Mouse (Mus musculus): Measurements from ENCODE around the gene Fanca. TPM values are rescaled to one million over a fixed set of nuclear protein-coding genes. Genes with fewer than 3 reads are reported as not detected.

The Fanca gene
- polyA plus RNA-seq, 1 experiment from 2014 or later, result 36.7 TPM

DNA sequence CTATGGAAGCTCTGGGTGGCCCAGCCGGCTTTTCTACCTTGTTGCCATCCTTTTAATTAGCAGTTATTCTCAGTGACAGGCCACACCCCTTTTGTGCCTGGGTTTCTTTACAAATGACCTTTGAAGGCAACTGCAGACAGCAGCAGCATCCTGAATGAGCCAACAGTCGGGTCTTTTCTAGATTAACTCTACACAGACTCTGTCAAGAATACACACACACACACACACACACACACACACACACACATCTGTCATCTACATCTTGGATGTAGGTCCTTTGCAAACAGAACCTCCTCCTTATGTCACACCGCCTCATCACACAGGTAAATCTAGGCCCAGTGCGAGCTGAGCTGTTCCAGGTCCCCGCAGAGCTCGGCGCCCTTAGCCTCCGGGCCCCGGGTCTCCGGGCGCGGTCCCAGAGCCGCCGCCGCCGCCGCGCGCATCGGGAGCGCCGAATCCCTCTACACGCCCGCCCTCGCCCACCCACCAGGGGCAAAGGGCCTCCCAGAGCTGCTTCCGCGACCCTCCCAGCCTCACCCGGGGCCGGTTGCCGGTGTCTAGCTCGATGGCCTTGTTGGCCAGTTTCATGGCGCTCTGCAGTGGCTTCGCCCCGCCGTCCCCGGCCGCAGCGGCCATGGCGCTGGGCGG is 64.8 kb downstream of the Fanca start:
- H3K27me3 ChIP-seq (ENCODE audit: control insufficient read depth, insufficient read depth, low read length), result no peaks in the 10 kb centered on the region
- H3K9ac ChIP-seq (ENCODE audit: low read length), result peak overlapping the region; percentile 87
- DNase-seq (ENCODE audit: low spot score) (no peak), ATAC-seq (ENCODE audit: insufficient read depth, low FRiP score, low TSS enrichment) (peak; percentile 58)
- no peaks in the 10 kb centered on the region for H3K9me3 ChIP-seq (ENCODE audit: control insufficient read depth, low read length)
- WGBS, result under 1% methylated on average over 38 of the region's 40 CpGs
- peak overlapping the region; percentile 98 for H3K4me3 ChIP-seq (ENCODE audit: low read depth, low read length)
- H3K27ac ChIP-seq (ENCODE audit: low read depth, low read length), result peak overlapping the region; percentile 58
- peak overlapping the region; percentile 93 for H3K4me2 ChIP-seq (ENCODE audit: low read depth)
- peaks cover 18% of the 10 kb centered on the region for H3K4me1 ChIP-seq (ENCODE audit: control insufficient read depth, insufficient read depth, low read length)
- H3K36me3 ChIP-seq (ENCODE audit: control insufficient read depth, insufficient read depth, low read length), result peaks cover 8% of the 10 kb centered on the region

DNA sequence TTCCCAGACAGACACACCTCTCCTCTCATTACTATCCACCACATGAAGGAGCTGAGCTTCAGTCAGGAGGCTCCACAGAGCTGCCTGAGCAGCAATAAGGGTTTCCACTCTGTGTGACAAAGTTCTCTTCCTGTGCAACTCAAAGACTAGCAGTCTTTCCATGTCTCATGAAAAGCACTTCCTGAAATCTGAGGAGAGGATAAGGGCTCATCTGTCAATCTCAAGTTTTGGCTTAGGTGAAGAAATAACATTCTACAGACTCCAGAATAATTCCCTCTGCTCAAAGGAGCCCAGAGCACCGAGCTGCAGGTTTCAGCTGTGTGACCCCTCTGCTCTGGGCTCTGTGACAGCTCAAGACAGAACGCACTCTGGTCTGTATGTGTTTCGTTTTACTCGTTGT is 65.5 kb downstream of the Fanca start:
- WGBS, result 67% methylated on average over 4 of the region's 4 CpGs
- Histone ChIP-seq H3K4me1 (ENCODE audit: control insufficient read depth, insufficient read depth, low read length) (peaks cover 18% of the 10 kb centered on the region), H3K4me3 (ENCODE audit: low read depth, low read length) (peak overlapping the region; percentile 98), H3K9ac (ENCODE audit: low read length) (no peak overlapping the region), H3K27ac (ENCODE audit: low read depth, low read length) (no peak overlapping the region), H3K9me3 (ENCODE audit: control insufficient read depth, low read length) (no peaks in the 10 kb centered on the region), H3K27me3 (ENCODE audit: control insufficient read depth, insufficient read depth, low read length) (no peaks in the 10 kb centered on the region), H3K36me3 (ENCODE audit: control insufficient read depth, insufficient read depth, low read length) (peaks cover 10% of the 10 kb centered on the region), H3K4me2 (ENCODE audit: low read depth) (peak overlapping the region; percentile 93)
- DNase-seq (ENCODE audit: low spot score) (no peak), ATAC-seq (ENCODE audit: insufficient read depth, low FRiP score, low TSS enrichment) (no peak)

DNA sequence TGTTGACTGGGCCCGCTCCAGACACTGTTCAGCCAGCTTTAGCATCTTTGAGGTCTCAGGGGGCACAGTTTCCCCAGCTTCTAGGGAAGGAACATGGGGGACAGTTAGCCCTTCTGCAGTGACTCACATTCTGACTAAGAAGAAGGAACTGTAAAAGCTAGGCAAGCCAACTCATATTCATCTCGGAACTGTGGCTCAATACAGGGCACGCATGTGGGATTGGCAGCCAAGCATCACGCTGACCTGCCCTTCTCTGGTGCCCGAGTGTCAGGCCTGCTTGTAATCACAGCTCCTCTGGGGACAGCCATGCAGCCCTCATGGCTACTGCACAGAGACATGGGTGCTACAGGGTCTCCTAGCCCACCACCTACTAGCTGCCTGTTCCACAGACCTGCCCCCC is 67.4 kb downstream of the Fanca start:
- H3K4me3 ChIP-seq (ENCODE audit: low read depth, low read length), result no peak overlapping the region
- 94% methylated on average over 5 of the region's 5 CpGs for WGBS
- peaks cover 18% of the 10 kb centered on the region for H3K4me1 ChIP-seq (ENCODE audit: control insufficient read depth, insufficient read depth, low read length)
- DNase-seq (ENCODE audit: low spot score) (no peak), ATAC-seq (ENCODE audit: insufficient read depth, low FRiP score, low TSS enrichment) (no peak)
- H3K27ac ChIP-seq (ENCODE audit: low read depth, low read length), result no peak overlapping the region
- no peaks in the 10 kb centered on the region for H3K27me3 ChIP-seq (ENCODE audit: control insufficient read depth, insufficient read depth, low read length)
- H3K9ac ChIP-seq (ENCODE audit: low read length), result no peak overlapping the region
- H3K36me3 ChIP-seq (ENCODE audit: control insufficient read depth, insufficient read depth, low read length), result peaks cover 21% of the 10 kb centered on the region
- no peak overlapping the region for H3K4me2 ChIP-seq (ENCODE audit: low read depth)
- no peaks in the 10 kb centered on the region for H3K9me3 ChIP-seq (ENCODE audit: control insufficient read depth, low read length)

DNA sequence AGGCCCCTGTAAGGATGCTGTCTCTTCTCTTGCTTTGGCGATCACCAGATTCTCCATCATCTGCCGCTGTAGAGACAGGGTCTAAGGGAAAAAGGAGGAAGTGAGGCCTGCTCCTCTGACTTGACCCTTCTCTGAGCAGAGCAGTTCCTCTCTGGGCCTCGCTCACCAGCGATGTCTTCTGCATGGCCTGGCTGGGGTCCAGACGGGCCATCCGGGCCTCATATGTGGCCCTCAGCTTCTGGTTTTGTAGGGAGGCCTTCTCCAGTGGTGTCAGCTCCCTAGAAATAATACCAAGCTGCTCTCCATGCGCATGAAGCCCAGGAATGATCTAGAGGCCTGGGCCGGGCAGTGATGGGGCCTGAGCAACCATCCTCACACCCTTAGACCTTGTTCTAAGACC is 69.8 kb downstream of the Fanca start:
- H3K4me3 ChIP-seq (ENCODE audit: low read depth, low read length), result no peak overlapping the region
- ATAC-seq (ENCODE audit: insufficient read depth, low FRiP score, low TSS enrichment) (no peak), DNase-seq (ENCODE audit: low spot score) (no peak)
- no peaks in the 10 kb centered on the region for H3K27me3 ChIP-seq (ENCODE audit: control insufficient read depth, insufficient read depth, low read length)
- WGBS, result 94% methylated on average over 8 of the region's 8 CpGs
- peaks cover 26% of the 10 kb centered on the region for H3K36me3 ChIP-seq (ENCODE audit: control insufficient read depth, insufficient read depth, low read length)
- no peak overlapping the region for H3K27ac ChIP-seq (ENCODE audit: low read depth, low read length)
- no peak overlapping the region for H3K4me2 ChIP-seq (ENCODE audit: low read depth)
- H3K4me1 ChIP-seq (ENCODE audit: control insufficient read depth, insufficient read depth, low read length), result peaks cover 8% of the 10 kb centered on the region
- H3K9me3 ChIP-seq (ENCODE audit: control insufficient read depth, low read length), result no peaks in the 10 kb centered on the region
- H3K9ac ChIP-seq (ENCODE audit: low read length), result no peak overlapping the region

DNA sequence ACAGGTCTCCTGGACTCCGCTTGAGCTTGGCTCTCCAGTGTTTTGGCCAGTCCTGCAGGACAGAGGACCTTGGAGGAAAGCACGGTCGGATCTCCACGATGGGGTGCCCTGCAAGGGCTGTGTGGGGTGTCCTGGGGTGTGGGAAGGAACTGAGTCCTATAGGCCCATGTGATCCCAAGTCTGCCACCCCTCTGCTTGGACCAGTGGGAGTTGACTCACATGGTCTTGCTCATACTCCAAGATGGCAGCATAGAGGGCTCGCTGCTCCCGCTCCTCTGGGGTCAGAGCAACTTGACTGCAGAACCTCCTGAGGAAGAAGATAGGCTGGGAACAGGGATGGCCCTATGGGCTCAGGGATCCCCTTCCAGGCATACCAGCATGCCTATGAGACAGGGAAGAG is 70.6 kb downstream of the Fanca start:
- Histone ChIP-seq H3K27me3 (ENCODE audit: control insufficient read depth, insufficient read depth, low read length) (no peaks in the 10 kb centered on the region), H3K36me3 (ENCODE audit: control insufficient read depth, insufficient read depth, low read length) (peaks cover 28% of the 10 kb centered on the region), H3K9me3 (ENCODE audit: control insufficient read depth, low read length) (no peaks in the 10 kb centered on the region), H3K9ac (ENCODE audit: low read length) (no peak overlapping the region; the same call in 1 of the 2 replicates), H3K27ac (ENCODE audit: low read depth, low read length) (no peak overlapping the region), H3K4me1 (ENCODE audit: control insufficient read depth, insufficient read depth, low read length) (peaks cover 1% of the 10 kb centered on the region; the same call in 1 of the 2 replicates), H3K4me2 (ENCODE audit: low read depth) (no peak overlapping the region), H3K4me3 (ENCODE audit: low read depth, low read length) (no peak overlapping the region)
- no peak for ATAC-seq (ENCODE audit: insufficient read depth, low FRiP score, low TSS enrichment)
- DNase-seq (ENCODE audit: low spot score), result no peak
- WGBS, result 92% methylated on average over 6 of the region's 6 CpGs

DNA sequence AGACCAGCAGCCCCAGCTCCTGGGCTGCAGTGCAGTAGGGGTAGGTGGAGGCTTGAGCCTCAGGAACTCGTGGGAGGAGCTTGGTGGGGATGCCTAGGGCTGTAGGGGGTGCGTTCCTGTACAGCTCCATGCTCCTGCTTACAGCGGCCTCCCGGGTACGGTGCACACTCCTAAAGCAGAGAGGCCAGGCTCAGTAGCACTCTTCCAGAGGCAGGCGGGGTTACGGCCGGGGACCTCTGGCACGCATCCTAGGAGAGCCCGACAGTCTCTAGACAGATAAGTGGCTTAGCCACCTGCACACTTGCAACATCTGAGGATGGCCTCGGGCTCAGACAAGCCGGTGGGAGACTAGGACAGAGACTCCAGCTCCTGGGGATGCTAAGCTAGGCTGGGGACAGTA is 72.8 kb downstream of the Fanca start:
- H3K36me3 ChIP-seq (ENCODE audit: control insufficient read depth, insufficient read depth, low read length), result peaks cover 23% of the 10 kb centered on the region
- no peaks in the 10 kb centered on the region for H3K4me1 ChIP-seq (ENCODE audit: control insufficient read depth, insufficient read depth, low read length)
- no peaks in the 10 kb centered on the region for H3K9me3 ChIP-seq (ENCODE audit: control insufficient read depth, low read length)
- no peak overlapping the region for H3K9ac ChIP-seq (ENCODE audit: low read length)
- no peaks in the 10 kb centered on the region for H3K27me3 ChIP-seq (ENCODE audit: control insufficient read depth, insufficient read depth, low read length)
- no peak for DNase-seq (ENCODE audit: low spot score)
- no peak overlapping the region for H3K27ac ChIP-seq (ENCODE audit: low read depth, low read length)
- H3K4me2 ChIP-seq (ENCODE audit: low read depth), result no peak overlapping the region
- H3K4me3 ChIP-seq (ENCODE audit: low read depth, low read length), result no peak overlapping the region
- ATAC-seq (ENCODE audit: insufficient read depth, low FRiP score, low TSS enrichment), result no peak
- WGBS, result 92% methylated on average over 12 of the region's 12 CpGs

DNA sequence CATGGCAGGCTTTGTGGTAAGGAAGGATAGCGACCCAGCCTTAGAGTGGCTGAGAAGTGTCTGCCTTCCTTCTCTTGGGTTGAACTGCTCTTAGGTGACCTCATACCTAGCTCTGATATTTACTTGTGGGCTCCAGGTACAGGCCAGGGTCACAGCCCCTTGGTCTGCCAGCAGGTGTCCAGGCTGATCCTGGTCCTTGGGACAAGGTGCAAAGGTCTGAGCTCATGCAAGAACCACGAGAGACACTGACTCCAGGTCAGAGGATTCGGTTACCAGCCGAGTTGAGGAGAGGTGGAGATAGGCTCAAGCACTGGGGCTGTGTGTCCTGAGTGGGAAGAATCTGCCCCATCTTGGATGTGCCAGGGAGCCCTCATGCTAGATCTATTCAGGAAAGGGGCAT is 74.0 kb downstream of the Fanca start:
- no peak overlapping the region for H3K4me2 ChIP-seq (ENCODE audit: low read depth)
- DNase-seq (ENCODE audit: low spot score) (no peak), ATAC-seq (ENCODE audit: insufficient read depth, low FRiP score, low TSS enrichment) (no peak)
- H3K4me1 ChIP-seq (ENCODE audit: control insufficient read depth, insufficient read depth, low read length), result no peaks in the 10 kb centered on the region
- H3K36me3 ChIP-seq (ENCODE audit: control insufficient read depth, insufficient read depth, low read length), result peaks cover 22% of the 10 kb centered on the region
- H3K9ac ChIP-seq (ENCODE audit: low read length), result no peak overlapping the region
- no peaks in the 10 kb centered on the region for H3K9me3 ChIP-seq (ENCODE audit: control insufficient read depth, low read length)
- no peak overlapping the region for H3K4me3 ChIP-seq (ENCODE audit: low read depth, low read length)
- H3K27ac ChIP-seq (ENCODE audit: low read depth, low read length), result no peak overlapping the region
- no peaks in the 10 kb centered on the region for H3K27me3 ChIP-seq (ENCODE audit: control insufficient read depth, insufficient read depth, low read length)
- WGBS, result 91% methylated on average over 4 of the region's 4 CpGs

DNA sequence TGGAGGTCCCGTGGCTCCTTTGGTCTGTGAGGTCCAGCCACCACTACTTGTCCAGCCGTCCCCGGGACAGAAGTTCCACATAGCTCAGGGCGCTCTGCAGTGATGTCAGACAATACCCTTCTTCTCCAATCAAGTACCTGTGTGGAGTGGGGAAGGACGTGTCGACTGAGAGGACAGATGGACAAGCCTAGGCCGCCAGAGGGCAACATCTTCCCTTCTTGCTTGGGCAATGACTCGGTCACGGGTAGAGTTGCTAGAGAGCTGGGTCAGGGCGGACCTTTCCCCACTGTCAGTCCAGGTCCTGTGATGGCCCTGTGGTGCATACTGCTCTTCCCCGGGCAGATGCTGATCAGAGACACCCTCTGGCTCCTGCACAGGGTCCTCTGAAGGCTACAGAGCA is 75.3 kb downstream of the Fanca start:
- Histone ChIP-seq H3K4me3 (ENCODE audit: low read depth, low read length) (no peak overlapping the region), H3K9me3 (ENCODE audit: control insufficient read depth, low read length) (no peaks in the 10 kb centered on the region), H3K27me3 (ENCODE audit: control insufficient read depth, insufficient read depth, low read length) (no peaks in the 10 kb centered on the region), H3K27ac (ENCODE audit: low read depth, low read length) (no peak overlapping the region), H3K4me1 (ENCODE audit: control insufficient read depth, insufficient read depth, low read length) (no peaks in the 10 kb centered on the region), H3K36me3 (ENCODE audit: control insufficient read depth, insufficient read depth, low read length) (peaks cover 22% of the 10 kb centered on the region), H3K4me2 (ENCODE audit: low read depth) (no peak overlapping the region), H3K9ac (ENCODE audit: low read length) (no peak overlapping the region)
- WGBS, result 74% methylated on average over 11 of the region's 11 CpGs
- no peak for ATAC-seq (ENCODE audit: insufficient read depth, low FRiP score, low TSS enrichment)
- no peak for DNase-seq (ENCODE audit: low spot score)

DNA sequence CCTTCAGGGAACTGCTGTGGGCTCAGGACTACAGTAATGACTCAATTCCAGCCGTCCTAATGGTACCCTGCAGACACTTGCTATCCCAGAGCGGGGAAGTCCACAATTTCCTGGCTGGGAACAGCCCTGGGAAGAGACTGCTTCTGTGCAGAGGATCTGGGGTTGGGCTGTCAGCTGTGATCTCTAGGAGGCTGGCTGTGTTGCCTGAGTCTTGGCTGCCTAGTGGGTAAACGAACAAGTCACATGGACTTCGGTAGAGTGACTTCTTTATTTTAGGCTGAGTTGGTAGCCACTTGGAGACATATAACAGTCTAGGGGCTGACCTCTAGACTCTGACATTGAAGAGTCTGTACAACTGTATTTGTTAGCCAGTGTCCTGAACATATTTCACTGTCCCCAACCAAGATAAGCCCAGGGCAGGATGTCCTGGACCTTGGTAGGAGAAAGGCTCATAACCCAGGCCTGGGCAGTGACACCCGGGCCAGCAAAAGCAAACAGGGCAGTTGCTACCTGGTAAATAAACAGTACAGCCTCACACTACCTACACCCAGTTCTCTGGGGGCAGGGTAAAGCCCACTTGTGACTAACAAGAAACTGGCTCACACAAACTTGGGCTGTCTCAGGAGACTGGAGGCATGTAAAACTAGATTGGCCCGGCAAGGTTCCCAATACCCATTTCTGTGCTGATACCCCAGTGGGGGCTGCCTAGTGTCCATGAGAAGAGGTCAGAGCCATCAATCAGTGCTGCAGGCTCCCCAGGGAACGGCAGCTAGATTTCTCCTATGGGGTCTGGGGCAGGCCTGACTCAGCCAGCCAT is 76.1 kb downstream of the Fanca start:
- 85% methylated on average over 7 of the region's 7 CpGs for WGBS
- DNase-seq (ENCODE audit: low spot score) (no peak), ATAC-seq (ENCODE audit: insufficient read depth, low FRiP score, low TSS enrichment) (no peak)
- no peak overlapping the region for H3K4me3 ChIP-seq (ENCODE audit: low read depth, low read length)
- no peak overlapping the region for H3K9ac ChIP-seq (ENCODE audit: low read length)
- H3K4me1 ChIP-seq (ENCODE audit: control insufficient read depth, insufficient read depth, low read length), result no peaks in the 10 kb centered on the region
- H3K4me2 ChIP-seq (ENCODE audit: low read depth), result no peak overlapping the region
- no peaks in the 10 kb centered on the region for H3K27me3 ChIP-seq (ENCODE audit: control insufficient read depth, insufficient read depth, low read length)
- H3K36me3 ChIP-seq (ENCODE audit: control insufficient read depth, insufficient read depth, low read length), result peaks cover 15% of the 10 kb centered on the region
- H3K27ac ChIP-seq (ENCODE audit: low read depth, low read length), result no peak overlapping the region
- H3K9me3 ChIP-seq (ENCODE audit: control insufficient read depth, low read length), result no peaks in the 10 kb centered on the region

All from neural tube, embryonic 11.5 days (tissue).